Mouse (Mus musculus) large intestine, adult 2 months (tissue): ENCODE measurements around the gene 6430548M08Rik. TPM values are rescaled to one million over a fixed set of nuclear protein-coding genes. Genes with fewer than 3 reads are reported as not detected.
A peak's percentile ranks its signal among the peaks of the same experiment; 100 is the strongest.

Experiments used
- DNase-seq: peaks from one replicate; pipeline ENCODE4 v3.0.0-alpha.2; 2012; ENCODE audit warnings: low read depth, low spot score
- WGBS: fragments of 180-500 bp; shearing (Covaris S2); methylation state at CpG from one replicate; pipeline ENCODE4 v1.1.7; 2018; 5-methylcytosine and 5-hydroxymethylcytosine counted together
- polyA plus RNA-seq: library from polyadenylated mRNA; depleted of rRNA; stranded (reverse); fragments of >200 nt; gene quantifications from 2 replicates; pipeline ENCODE4 v1.2.3, GENCODE M21; 2012; rRNA removed

6430548M08Rik gene
- polyA plus RNA-seq = 9.7 and 10.6 TPM in 2 replicates

- peak; percentile 96 for DNase-seq
These were observed at the start of gene 6430548M08Rik for GRCm38 (mm10) chr8:120113758-120114255. Gene 6430548M08Rik (plus strand): TSS chr8:120114152.

GRCm38 (mm10) chr8:120065611-120066010 is 48.3 kb upstream of the 6430548M08Rik start:
- no peak for DNase-seq
- WGBS = 91% methylated on average over 8 of the region's 8 CpGs

More at GRCm38 (mm10) chr8:120113758-120114255, at the start of gene 6430548M08Rik:
- WGBS = under 1% methylated on average over 61 of the region's 61 CpGs

GRCm38 (mm10) chr8:120066226-120066625 is 47.7 kb upstream of the 6430548M08Rik start:
- WGBS = 64% methylated on average over 4 of the region's 4 CpGs
- no peak for DNase-seq

- 56% methylated on average over 19 of the region's 19 CpGs for WGBS
- DNase-seq = no peak
These were observed 45.9 kb upstream of the 6430548M08Rik start for GRCm38 (mm10) chr8:120067936-120068668.

GRCm38 (mm10) chr8:120071684-120072083 is 42.3 kb upstream of the 6430548M08Rik start:
- DNase-seq = peak; percentile 43
- WGBS = 30% methylated on average over 4 of the region's 4 CpGs

- 81% methylated on average over 9 of the region's 9 CpGs for WGBS
These were observed 41.7 kb upstream of the 6430548M08Rik start for GRCm38 (mm10) chr8:120072259-120072658.

GRCm38 (mm10) chr8:120072827-120073226 is 41.1 kb upstream of the 6430548M08Rik start:
- DNase-seq = no peak
- WGBS = 76% methylated on average over 8 of the region's 8 CpGs

More at GRCm38 (mm10) chr8:120072259-120072658, 41.7 kb upstream of the 6430548M08Rik start:
- no peak for DNase-seq

- no peak for DNase-seq
- 48% methylated on average over 6 of the region's 6 CpGs for WGBS
These were observed 39.4 kb upstream of the 6430548M08Rik start for GRCm38 (mm10) chr8:120074516-120074915.

- no peak for DNase-seq
- 34% methylated on average over 6 of the region's 6 CpGs for WGBS
These were observed 38.6 kb upstream of the 6430548M08Rik start for GRCm38 (mm10) chr8:120075347-120075746.

GRCm38 (mm10) chr8:120078080-120078479 is 35.9 kb upstream of the 6430548M08Rik start:
- peak; percentile 57 for DNase-seq

GRCm38 (mm10) chr8:120079361-120079760 is 34.6 kb upstream of the 6430548M08Rik start:
- WGBS = 76% methylated on average over 5 of the region's 5 CpGs
- no peak for DNase-seq

More at GRCm38 (mm10) chr8:120078080-120078479, 35.9 kb upstream of the 6430548M08Rik start:
- WGBS = 3% methylated on average over 10 of the region's 10 CpGs

GRCm38 (mm10) chr8:120083261-120083660 is 30.7 kb upstream of the 6430548M08Rik start:
- DNase-seq = no peak
- 93% methylated on average over 8 of the region's 8 CpGs for WGBS

- no peak for DNase-seq
- WGBS = 90% methylated on average over 8 of the region's 8 CpGs
These were observed 29.2 kb upstream of the 6430548M08Rik start for GRCm38 (mm10) chr8:120084783-120085182.

- 37% methylated on average over 7 of the region's 7 CpGs for WGBS
- peak; percentile 55 for DNase-seq
These were observed 24.4 kb upstream of the 6430548M08Rik start for GRCm38 (mm10) chr8:120089511-120089910.

- no peak for DNase-seq
- 96% methylated on average over 3 of the region's 3 CpGs for WGBS
These were observed 22.9 kb upstream of the 6430548M08Rik start for GRCm38 (mm10) chr8:120091032-120091431.

- 97% methylated on average over 3 of the region's 3 CpGs for WGBS
- DNase-seq = no peak
These were observed 20.8 kb upstream of the 6430548M08Rik start for GRCm38 (mm10) chr8:120093103-120093502.

GRCm38 (mm10) chr8:120094801-120095200 is 19.2 kb upstream of the 6430548M08Rik start:
- no peak for DNase-seq
- WGBS = 25% methylated on average over 10 of the region's 10 CpGs

GRCm38 (mm10) chr8:120096486-120096885 is 17.5 kb upstream of the 6430548M08Rik start:
- WGBS = 26% methylated on average over 2 of the region's 2 CpGs
- DNase-seq = peak; percentile 76

GRCm38 (mm10) chr8:120100388-120101067 is 13.4 kb upstream of the 6430548M08Rik start:
- 2% methylated on average over 25 of the region's 25 CpGs for WGBS
- DNase-seq = no peak
